Mouse (Mus musculus): ENCODE results near the gene Nkiras2. TPM values are rescaled to one million over a fixed set of nuclear protein-coding genes. Genes with fewer than 3 reads are reported as not detected.

Gene Nkiras2
- total RNA-seq, 2 experiments from 2014 or later: 11.2 to 14.2 TPM

Other genes starting within 250 kb of the Nkiras2 start
- gene Jup, start 221.5 kb upstream of the Nkiras2 start, total RNA-seq (2014; fragmentation: Nextera tagmentation): 0.40 and 0.81 TPM in 2 replicates
- gene Jup, start 221.5 kb upstream of the Nkiras2 start, total RNA-seq (2017): 0.52 and 0.80 TPM in 2 replicates
- gene P3h4, start 204.4 kb upstream of the Nkiras2 start, total RNA-seq (2014; fragmentation: Nextera tagmentation): 1.0 TPM in 1 of 2 replicates, not detected in the other
- gene P3h4, start 204.4 kb upstream of the Nkiras2 start, total RNA-seq (2017): 0.08 and 0.33 TPM in 2 replicates
- gene Fkbp10, start 203.5 kb upstream of the Nkiras2 start, total RNA-seq (2014; fragmentation: Nextera tagmentation): not detected in 2 replicates
- 0.53 TPM in 1 of 2 replicates, not detected in the other for gene Fkbp10, start 203.5 kb upstream of the Nkiras2 start, total RNA-seq (2017)
- gene Nt5c3b, start 177.4 kb upstream of the Nkiras2 start, total RNA-seq (2014; fragmentation: Nextera tagmentation): 35.7 and 54.2 TPM in 2 replicates
- 25.9 and 33.8 TPM in 2 replicates for gene Nt5c3b, start 177.4 kb upstream of the Nkiras2 start, total RNA-seq (2017)
- gene Klhl10, start 177.3 kb upstream of the Nkiras2 start, total RNA-seq (2014; fragmentation: Nextera tagmentation): 2.6 TPM in 1 of 2 replicates, not detected in the other
- gene Klhl10, start 177.3 kb upstream of the Nkiras2 start, total RNA-seq (2017): 1.6 TPM in 1 of 2 replicates, not detected in the other
- 10.8 and 14.8 TPM in 2 replicates for gene Klhl11, start 146.5 kb upstream of the Nkiras2 start, total RNA-seq (2014; fragmentation: Nextera tagmentation)
- gene Klhl11, start 146.5 kb upstream of the Nkiras2 start, total RNA-seq (2017): 27.9 and 40.8 TPM in 2 replicates
- gene Acly, start 91.2 kb upstream of the Nkiras2 start, total RNA-seq (2014; fragmentation: Nextera tagmentation): 99.9 and 114 TPM in 2 replicates
- 90.6 and 112 TPM in 2 replicates for gene Acly, start 91.2 kb upstream of the Nkiras2 start, total RNA-seq (2017)
- not detected in 2 replicates for gene Ttc25, start 73.6 kb upstream of the Nkiras2 start, total RNA-seq (2014; fragmentation: Nextera tagmentation)
- gene Ttc25, start 73.6 kb upstream of the Nkiras2 start, total RNA-seq (2017): not detected in 2 replicates
- 57.0 and 60.8 TPM in 2 replicates for gene Cnp, start 44.3 kb upstream of the Nkiras2 start, total RNA-seq (2014; fragmentation: Nextera tagmentation)
- gene Cnp, start 44.3 kb upstream of the Nkiras2 start, total RNA-seq (2017): 26.7 and 44.2 TPM in 2 replicates
- gene Dnajc7, start 924 bp downstream of the Nkiras2 start, total RNA-seq (2014; fragmentation: Nextera tagmentation): 133 and 176 TPM in 2 replicates
- 139 and 147 TPM in 2 replicates for gene Dnajc7, start 924 bp downstream of the Nkiras2 start, total RNA-seq (2017)
- not detected in 2 replicates for gene Zfp385c, start 73.2 kb downstream of the Nkiras2 start, total RNA-seq (2014; fragmentation: Nextera tagmentation)
- gene Zfp385c, start 73.2 kb downstream of the Nkiras2 start, total RNA-seq (2017): not detected in 2 replicates
- gene Dhx58, start 85.0 kb downstream of the Nkiras2 start, total RNA-seq (2014; fragmentation: Nextera tagmentation): 14.2 and 16.4 TPM in 2 replicates
- gene Dhx58, start 85.0 kb downstream of the Nkiras2 start, total RNA-seq (2017): 11.8 and 12.9 TPM in 2 replicates
- 60.8 and 61.6 TPM in 2 replicates for gene Kat2a, start 93.2 kb downstream of the Nkiras2 start, total RNA-seq (2014; fragmentation: Nextera tagmentation)
- gene Kat2a, start 93.2 kb downstream of the Nkiras2 start, total RNA-seq (2017): 15.2 and 30.5 TPM in 2 replicates
- not detected in 2 replicates for gene Hspb9, start 94.6 kb downstream of the Nkiras2 start, total RNA-seq (2014; fragmentation: Nextera tagmentation)
- gene Hspb9, start 94.6 kb downstream of the Nkiras2 start, total RNA-seq (2017): not detected in 2 replicates
- 77.5 and 147 TPM in 2 replicates for gene Rab5c, start 119.0 kb downstream of the Nkiras2 start, total RNA-seq (2014; fragmentation: Nextera tagmentation)
- gene Rab5c, start 119.0 kb downstream of the Nkiras2 start, total RNA-seq (2017): 81.5 and 95.4 TPM in 2 replicates
- 0.57 TPM in 1 of 2 replicates, not detected in the other for gene Kcnh4, start 140.7 kb downstream of the Nkiras2 start, total RNA-seq (2014; fragmentation: Nextera tagmentation)
- gene Kcnh4, start 140.7 kb downstream of the Nkiras2 start, total RNA-seq (2017): not detected in 2 replicates
- gene Hcrt, start 143.7 kb downstream of the Nkiras2 start, total RNA-seq (2014; fragmentation: Nextera tagmentation): not detected in 2 replicates
- not detected in 2 replicates for gene Hcrt, start 143.7 kb downstream of the Nkiras2 start, total RNA-seq (2017)
- gene Ghdc, start 151.7 kb downstream of the Nkiras2 start, total RNA-seq (2014; fragmentation: Nextera tagmentation): 1.5 and 8.0 TPM in 2 replicates
- 1.3 and 1.7 TPM in 2 replicates for gene Ghdc, start 151.7 kb downstream of the Nkiras2 start, total RNA-seq (2017)
- 45.1 and 53.5 TPM in 2 replicates for gene Stat5b, start 231.5 kb downstream of the Nkiras2 start, total RNA-seq (2014; fragmentation: Nextera tagmentation)
- 37.0 and 58.7 TPM in 2 replicates for gene Stat5b, start 231.5 kb downstream of the Nkiras2 start, total RNA-seq (2017)
- gene Stat5a, start 240.1 kb downstream of the Nkiras2 start, total RNA-seq (2014; fragmentation: Nextera tagmentation): 81.1 and 116 TPM in 2 replicates
- gene Stat5a, start 240.1 kb downstream of the Nkiras2 start, total RNA-seq (2017): 55.9 and 62.7 TPM in 2 replicates

Measured in megakaryocyte-erythroid progenitor cell, adult 5-6 weeks (primary cell).